Mouse (Mus musculus) 3134 (cell line): ENCODE results near the gene Dnajc11.
A peak's percentile ranks its signal among the peaks of the same experiment; 100 is the strongest.

ENCODE experiments used
- DNase-seq: peaks from one replicate; pipeline ENCODE4 v3.0.0-alpha.2; 2011; ENCODE audit warnings: low spot score; ENCODE audit not compliant: insufficient read length; ENCODE audit errors: extremely low read depth

Gene Dnajc11

DNA sequence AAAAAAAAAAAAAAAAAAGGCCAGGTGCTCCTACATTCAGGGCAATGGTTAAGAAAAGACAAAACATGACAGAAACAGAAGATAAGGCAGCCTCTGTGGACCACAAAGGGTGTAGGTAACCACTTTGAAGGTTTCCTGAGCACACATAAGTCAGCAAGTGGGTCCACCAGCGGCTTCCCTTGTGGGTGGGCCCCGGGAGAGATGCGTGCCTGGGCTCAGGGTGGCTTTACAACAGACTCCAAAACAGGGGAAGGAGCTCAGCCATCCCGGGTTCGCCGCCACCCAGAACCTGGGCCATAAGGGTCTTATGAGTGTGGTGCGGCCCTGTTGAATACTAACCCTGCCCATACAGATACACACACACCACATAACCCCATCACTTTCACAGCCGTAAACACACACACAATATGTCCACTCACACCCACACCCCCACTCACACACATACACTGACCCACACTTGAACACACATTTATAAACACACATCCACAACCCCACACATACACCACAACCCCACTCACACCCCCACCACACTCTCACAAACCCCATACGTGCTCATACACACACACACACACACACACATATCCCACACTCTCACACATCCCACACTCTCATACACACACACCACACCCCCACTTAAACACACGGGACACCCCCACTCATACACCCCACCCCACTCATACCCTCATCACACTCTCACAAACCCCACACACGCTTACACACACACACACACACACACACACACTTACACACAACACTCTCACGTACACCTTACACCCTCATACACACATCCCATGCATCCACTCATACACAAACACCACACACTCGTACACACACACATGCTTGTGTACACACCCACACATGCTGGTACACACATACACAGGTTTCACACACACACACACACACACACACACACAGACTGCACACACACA is 651 bp upstream of the Dnajc11 start:
- DNase-seq = no peak

DNA sequence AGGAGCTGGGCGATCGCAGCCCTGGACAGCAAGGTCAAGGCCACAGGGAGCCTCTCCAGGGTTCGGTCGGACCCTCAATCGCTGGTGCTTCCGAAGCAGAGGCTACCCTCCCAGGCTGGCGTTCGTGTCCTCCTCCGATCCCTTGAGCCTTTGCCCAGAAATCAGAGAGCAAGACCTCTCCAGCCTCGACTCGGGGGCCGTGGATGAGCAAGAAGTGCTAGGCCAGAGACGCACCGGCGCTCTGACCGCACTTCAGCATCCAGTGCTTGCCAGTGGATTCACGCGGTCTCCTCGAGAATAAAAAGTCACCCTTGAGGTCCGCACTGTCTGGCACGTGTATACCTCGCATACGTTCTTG is 703 bp downstream of the Dnajc11 start:
- DNase-seq = peak; percentile 13

DNA sequence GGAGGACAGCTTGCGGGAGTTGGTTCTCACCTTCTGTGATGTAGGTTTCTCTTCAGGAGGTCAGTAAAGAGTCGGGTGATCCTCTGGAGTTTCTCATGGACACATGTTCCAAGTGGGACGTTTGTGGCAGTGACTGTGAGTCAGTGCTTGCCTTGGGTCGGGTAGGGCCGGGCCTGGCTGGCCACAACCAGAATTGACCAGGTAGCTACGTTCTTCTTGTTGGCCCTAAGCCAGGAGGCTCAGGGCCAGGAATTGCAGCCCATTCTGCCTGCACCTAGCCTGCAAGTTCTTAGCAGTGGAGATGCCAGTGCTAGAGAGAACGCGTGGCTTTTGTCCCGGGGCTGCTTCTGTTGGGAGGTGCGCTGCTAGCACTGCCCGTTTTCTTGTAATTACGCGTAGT is 4.0 kb downstream of the Dnajc11 start:
- no peak for DNase-seq

DNA sequence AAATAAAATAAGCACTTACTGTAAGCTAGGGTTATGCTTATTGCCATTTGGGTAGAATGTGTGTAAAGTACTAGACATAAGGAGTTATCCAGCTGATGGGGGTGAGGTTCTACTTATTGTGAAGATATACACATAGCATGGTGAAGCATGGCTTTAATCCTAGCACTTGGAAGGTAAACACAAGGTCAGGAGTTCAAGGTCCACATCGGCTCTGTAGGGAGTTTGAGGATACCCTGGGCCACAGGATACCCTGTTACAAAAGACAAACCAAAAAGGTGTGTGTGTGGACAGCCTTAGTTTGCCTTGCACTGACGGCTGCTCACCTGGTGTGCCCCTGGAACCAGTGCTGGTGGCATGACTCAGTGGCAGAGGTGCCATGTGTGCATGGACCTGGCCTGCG is 4.6 kb downstream of the Dnajc11 start:
- DNase-seq = no peak

- DNase-seq = no peak
Observed at GRCm38 (mm10) chr4:151946211-151946610, 12.7 kb downstream of the Dnajc11 start.

GRCm38 (mm10) chr4:151948497-151949471 is 15.3 kb downstream of the Dnajc11 start:
- DNase-seq = no peak

DNA sequence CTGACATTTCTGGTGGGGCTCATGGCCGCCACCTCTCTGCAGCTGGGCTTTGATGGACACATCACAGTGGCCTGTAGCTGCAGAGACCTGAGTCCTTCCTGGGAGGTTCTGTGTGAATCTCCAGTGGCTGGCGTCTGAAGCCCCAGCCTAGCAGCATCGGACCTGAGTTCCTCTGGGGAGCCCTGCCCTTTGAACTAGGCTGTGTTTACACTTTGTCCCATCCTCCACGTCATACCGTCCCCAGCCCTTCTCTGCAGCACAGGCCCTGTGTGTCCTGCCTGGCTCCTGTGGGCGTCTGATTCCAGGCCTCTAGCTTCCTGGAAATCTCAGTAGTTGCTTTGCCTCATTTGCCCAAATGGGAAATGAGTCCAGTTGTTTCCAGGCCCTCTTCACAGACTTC is 19.7 kb downstream of the Dnajc11 start:
- DNase-seq = no peak

DNA sequence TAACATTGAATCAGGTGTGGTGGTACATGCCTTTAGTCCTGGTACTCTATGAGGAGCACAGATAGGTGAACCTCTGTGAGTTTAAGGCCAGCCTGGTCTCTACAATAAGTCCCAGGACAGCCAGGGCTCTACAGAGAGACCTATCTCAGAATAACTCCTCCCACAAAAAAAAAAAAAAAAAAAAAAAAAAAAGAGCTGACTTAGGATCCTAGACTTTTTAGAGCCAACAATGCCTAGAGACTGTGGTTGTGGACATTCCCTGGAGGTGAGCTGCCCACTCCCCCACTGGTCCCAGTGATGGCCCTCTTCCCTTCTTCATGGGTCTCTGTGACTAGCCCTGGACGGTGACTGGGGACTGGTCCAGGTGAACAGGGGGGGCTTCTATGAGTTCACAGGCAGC is 22.3 kb downstream of the Dnajc11 start:
- DNase-seq = no peak

- no peak for DNase-seq
Observed at GRCm38 (mm10) chr4:151957584-151958315, 24.3 kb downstream of the Dnajc11 start.

DNA sequence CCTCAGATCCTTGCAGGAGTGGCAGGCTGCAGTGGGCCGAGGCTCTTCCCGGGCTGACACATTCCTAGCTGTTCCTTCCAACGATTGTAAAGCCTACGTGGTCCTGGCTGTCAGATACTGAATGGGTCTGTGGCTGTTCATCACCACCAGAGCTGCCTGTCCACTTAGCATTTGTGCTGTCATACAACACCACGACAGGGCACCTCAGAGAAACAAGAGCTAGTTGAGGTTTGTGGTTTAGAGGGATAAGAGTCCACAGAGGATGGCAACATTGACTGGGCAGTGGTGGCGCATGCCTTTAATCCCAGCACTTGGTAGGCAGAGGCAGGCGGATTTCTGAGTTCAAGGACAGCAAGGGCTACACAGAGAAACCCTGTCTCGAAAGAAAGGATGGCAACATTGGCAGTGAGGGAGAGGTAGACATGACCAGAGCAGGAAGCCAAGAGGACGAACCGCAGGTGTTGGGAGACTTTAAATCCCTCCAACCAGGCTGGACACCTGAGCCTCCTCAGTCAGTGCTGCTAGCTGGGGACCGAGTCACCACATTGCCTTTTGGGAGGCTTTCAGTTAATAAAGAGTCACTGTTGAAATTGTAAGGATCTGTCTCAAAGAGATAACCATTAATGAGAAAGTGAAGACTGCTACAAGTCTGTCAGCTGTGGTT is 26.5 kb downstream of the Dnajc11 start:
- DNase-seq = no peak

DNA sequence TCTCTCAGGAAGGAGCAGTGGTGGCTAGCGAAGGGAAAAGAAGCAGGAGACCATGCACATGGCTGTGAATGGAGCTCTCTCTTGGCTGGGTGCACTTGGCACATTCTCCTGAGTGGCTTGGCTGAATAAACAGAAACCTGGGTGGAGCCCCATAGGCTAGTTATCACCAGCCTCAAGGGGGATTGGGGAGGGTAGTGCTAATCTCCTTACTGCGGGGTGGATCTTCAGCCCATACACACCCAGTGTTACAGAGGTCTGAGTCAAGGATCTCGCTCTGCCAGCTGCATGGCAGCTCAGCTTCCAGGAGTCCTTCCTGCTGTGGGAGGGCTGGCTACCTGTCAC is 27.0 kb downstream of the Dnajc11 start:
- DNase-seq = no peak

GRCm38 (mm10) chr4:151962817-151963216 is 29.3 kb downstream of the Dnajc11 start:
- no peak for DNase-seq

GRCm38 (mm10) chr4:151968204-151968921 is 34.9 kb downstream of the Dnajc11 start:
- no peak for DNase-seq

DNA sequence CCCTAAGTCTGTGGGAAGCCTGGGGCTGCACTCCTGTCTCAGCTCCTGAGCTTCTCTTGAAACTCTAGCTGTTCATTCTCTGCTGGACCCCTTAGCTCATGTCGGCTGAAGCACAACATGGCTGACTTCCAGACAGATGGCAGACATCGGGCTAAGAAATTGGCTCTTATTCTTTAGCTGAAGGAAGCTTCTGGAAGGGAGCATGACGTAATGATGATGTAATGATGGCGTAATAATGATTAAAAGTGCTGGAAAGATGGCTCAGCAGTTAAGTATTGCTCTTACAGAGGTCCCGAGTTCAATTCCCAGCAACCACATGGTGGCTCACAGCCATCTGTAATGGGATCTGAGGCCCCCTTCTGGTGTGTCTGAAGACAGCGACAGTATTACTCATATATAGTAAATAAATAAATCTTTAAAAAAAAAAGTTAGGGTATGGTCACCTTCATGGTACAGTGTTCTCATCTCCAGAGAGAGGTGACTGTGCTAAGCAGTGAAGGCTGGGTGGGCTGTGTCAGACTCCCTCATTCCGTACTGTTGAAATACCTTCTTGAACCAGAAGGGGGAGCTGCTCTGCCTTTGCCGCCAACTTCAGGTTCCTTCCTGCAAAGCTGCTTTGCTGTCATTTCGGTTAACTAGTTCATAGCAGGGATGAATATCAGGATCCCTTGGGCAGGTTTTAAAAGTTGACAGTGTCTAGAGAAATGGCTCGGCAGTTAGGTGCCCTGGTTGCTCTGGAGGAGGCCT is 38.9 kb downstream of the Dnajc11 start:
- DNase-seq = no peak

DNA sequence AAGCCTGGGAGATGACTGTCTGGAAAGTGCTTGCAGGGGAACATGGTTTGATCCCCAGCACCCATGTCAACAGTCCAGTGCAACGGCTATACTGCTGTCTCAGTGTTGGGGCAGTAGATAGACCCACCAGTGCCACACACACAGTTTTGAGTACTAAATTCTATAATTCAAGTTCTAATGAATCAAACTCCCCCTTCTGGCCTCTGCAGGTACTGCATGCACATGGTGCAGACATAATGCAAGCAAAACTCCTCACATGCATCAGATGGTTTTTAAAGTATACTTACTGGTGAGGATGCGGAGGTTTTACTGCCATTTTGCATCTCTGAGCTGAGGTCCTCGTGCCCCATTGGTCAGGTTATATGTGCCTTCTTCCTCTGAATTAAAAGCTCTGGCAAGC is 42.0 kb downstream of the Dnajc11 start:
- no peak for DNase-seq

DNA sequence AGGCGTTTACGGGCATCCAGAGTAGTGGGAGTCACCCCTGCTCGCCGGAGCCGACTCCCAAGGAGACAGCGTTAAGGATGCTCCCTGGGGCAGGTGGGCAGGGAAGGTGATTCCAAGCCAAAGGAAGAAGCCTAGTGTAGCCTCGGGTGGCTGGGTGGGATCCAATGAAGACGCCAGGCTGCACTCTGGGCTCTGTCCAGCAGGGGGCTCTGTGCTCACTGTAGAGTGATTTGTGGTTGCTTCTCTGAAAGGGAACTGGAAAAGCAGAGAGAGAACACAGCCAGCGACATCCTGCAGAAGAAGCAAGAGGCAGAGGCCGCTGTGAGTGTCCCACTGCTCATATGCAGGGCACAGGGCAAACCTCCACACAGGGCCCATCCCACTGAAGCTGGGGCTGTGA is 44.3 kb downstream of the Dnajc11 start:
- peak; percentile 34 for DNase-seq

DNA sequence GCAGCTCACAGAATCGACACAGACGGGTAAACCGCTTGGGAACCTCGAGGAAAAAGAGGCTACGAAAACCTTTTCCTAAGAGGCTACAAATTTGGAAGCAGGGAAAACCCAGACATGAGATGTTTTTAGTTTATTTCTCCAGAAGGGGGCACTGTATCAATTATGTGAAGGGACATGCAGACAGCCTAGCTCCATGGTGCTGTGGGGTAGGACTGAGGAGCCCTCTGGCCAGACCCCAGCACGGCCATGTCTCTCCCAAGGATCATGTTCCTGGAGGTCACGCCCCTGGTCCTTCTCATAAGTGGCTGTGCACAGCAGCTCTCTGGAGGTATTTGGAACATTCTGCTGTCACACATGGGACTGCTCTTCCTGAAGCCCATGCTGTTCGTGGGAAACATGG is 47.2 kb downstream of the Dnajc11 start:
- DNase-seq = no peak

- DNase-seq = peak; percentile 63
Observed at GRCm38 (mm10) chr4:151981363-151981762, 47.9 kb downstream of the Dnajc11 start.

DNA sequence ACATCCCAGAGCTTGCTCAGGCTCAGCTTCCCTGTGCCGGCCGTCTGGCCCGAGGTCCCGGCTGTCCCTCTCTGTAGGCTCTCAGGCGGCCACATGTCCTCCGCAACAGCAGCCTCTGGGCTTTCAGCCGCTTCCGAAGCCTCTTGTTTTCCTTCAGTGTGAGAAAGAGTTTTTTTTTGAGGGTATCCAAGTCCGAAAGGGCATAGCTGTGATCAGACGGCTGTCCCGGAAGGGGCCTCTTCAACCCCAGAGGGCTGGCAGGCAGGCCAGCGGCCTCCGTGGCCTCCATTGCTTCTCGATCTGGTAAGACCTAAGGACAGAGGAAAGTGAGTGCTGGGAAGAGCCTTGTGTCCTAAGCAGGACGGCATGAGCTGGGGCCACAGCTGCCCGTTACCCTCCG is 49.6 kb downstream of the Dnajc11 start:
- DNase-seq = no peak
